ENCODE assay signal across 34 mouse cellular contexts in genomic region chr11:70412591-70412990, GRCm38 (mm10). TPM values are rescaled to one million over a fixed set of nuclear protein-coding genes. Genes with fewer than 3 reads are reported as not detected.
"Had no signal": no experiment of that assay in that cellular context is flagged by ENCODE, and none has a peak within 500 bp of the region (broad histone marks: within the 10 kb centered on the region; RNA-seq: fewer than 3 reads in every experiment).

No protein-coding gene starts in this region.

- H3K9ac ChIP-seq: heart, embryonic 12.5 days; heart, embryonic 13.5 days; heart, embryonic 15.5 days; hindbrain, embryonic 12.5 days; hindbrain, embryonic 13.5 days; hindbrain, embryonic 14.5 days; hindbrain, embryonic 15.5 days; intestine, embryonic 15.5 days; kidney, embryonic 15.5 days had no signal

- ATAC-seq: hindbrain, embryonic 16.5 days; hindbrain, postnatal 0 days; inflammation-experienced regulatory T-cells, adult 6 months; intestine, embryonic 15.5 days; intestine, embryonic 16.5 days; intestine, postnatal 0 days had no signal

- H3K27ac ChIP-seq: heart, embryonic 13.5 days; heart, embryonic 15.5 days; hindbrain, embryonic 10.5 days; hindbrain, embryonic 12.5 days; hindbrain, embryonic 13.5 days; hindbrain, embryonic 14.5 days; hindbrain, embryonic 15.5 days; hindbrain, postnatal 0 days; intestine, embryonic 15.5 days; kidney, embryonic 15.5 days; kidney, postnatal 0 days; layer of hippocampus, adult 2 months; left cerebral cortex, adult 2 months had no signal

- H3K4me3 ChIP-seq: heart, embryonic 12.5 days; heart, embryonic 13.5 days; heart, embryonic 15.5 days; hindbrain, embryonic 10.5 days; hindbrain, embryonic 12.5 days; hindbrain, embryonic 13.5 days; hindbrain, embryonic 15.5 days; intestine, embryonic 15.5 days; kidney, embryonic 15.5 days; layer of hippocampus, adult 2 months; left cerebral cortex, adult 2 months had no signal

- H3K4me2 ChIP-seq: heart, embryonic 11.5 days; heart, embryonic 12.5 days; heart, embryonic 13.5 days; heart, embryonic 15.5 days; hindbrain, embryonic 12.5 days; hindbrain, embryonic 13.5 days; hindbrain, embryonic 14.5 days; hindbrain, embryonic 15.5 days; intestine, embryonic 15.5 days; kidney, embryonic 15.5 days had no signal

- H3K36me3 ChIP-seq: heart, embryonic 12.5 days; heart, embryonic 13.5 days; heart, embryonic 15.5 days; hindbrain, embryonic 12.5 days; hindbrain, embryonic 13.5 days; hindbrain, embryonic 15.5 days; intestine, embryonic 15.5 days; kidney, embryonic 15.5 days had no signal

- H3K27me3 ChIP-seq: hindbrain, embryonic 12.5 days; hindbrain, embryonic 15.5 days; intestine, embryonic 15.5 days; kidney, embryonic 15.5 days had no signal

- H3K9me3 ChIP-seq: heart, embryonic 12.5 days; heart, embryonic 13.5 days; heart, embryonic 15.5 days; hindbrain, embryonic 10.5 days; hindbrain, embryonic 12.5 days; hindbrain, embryonic 13.5 days; hindbrain, embryonic 15.5 days; intestine, embryonic 15.5 days; kidney, embryonic 15.5 days had no signal

- DNase-seq: heart, postnatal 10 days; heart, postnatal 14 days; heart, postnatal 36 days; heart, postnatal 4 days; kidney, adult 2 months; kidney, adult 8-10 months; kidney, adult 9 months; kidney, postnatal 10 days; kidney, postnatal 14 days; kidney, postnatal 25 days; kidney, postnatal 36 days; kidney, postnatal 4 days; layer of hippocampus, adult 9-11 months; layer of hippocampus, postnatal 36 days had no signal

RNA-seq across cellular contexts. Expression of gene Zmynd15, which starts 46.6 kb away (rescaled TPM):
- polyA plus RNA-seq: inflammation-experienced regulatory T-cells, adult 6 months had no signal

RNA-seq across cellular contexts. Expression of gene Cxcl16, which starts 47.2 kb away (rescaled TPM):
- total RNA-seq: hematopoietic stem cell, adult 5-6 weeks had no signal
